Mouse (Mus musculus) induced T-regulatory cell, adult 2 months (primary cell): Measurements from ENCODE around the gene Vstm2l.

Source experiments
- DNase-seq: peaks from one replicate; pipeline ENCODE4 v3.0.0-alpha.2; 2012; ENCODE audit warnings: low read depth

The Vstm2l gene

DNA sequence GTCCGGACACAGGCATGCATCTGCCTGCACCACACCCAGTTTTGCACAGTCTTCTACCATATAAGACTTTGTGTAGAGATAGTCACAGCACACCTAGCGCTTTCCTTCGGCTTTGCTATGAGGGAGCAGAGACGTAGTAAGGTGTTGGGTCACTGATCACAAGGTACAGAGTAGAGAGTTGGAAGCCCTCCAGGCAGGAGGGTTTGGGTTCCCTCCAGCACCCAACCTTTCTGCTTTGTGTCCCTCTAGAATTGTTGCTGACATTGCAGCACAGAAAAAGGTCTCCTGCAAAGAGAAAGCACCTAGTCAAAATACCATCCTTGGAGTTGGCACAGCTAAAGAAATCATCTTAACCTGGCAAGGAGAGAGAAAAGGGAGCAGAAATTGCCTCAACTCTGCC is 78.0 kb downstream of the Vstm2l start:
- DNase-seq: no peak
